Mouse (Mus musculus) NIH3T3 (cell line): Measurements from ENCODE around the gene Olfr691.
"Not testable (repeated sequence)": the region's sequence is repeated elsewhere in the genome, so short reads cannot be mapped to it uniquely, and the experiment has no call there.

Experiments
- DNase-seq: peaks from one replicate; pipeline ENCODE4 v3.0.0-alpha.2; 2012; ENCODE audit warnings: low read depth

Olfr691 gene

DNA sequence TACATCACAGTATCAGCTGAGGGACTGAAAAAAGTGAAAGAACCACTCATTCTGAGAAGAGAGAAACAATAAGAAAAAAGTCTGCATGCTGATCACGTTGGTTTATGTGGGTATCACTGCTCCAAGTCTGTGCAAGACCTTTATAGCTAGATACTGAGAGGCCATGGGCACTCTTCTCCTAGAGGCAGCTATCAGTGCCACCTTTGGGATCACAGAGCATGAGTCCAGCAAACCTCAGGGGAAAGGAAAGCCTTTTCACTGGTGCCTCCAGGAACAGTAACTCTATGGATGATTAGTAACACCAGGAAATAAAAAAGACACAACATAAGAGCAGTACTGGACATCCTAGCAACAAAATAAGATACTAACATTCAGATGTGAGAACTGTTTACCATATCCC, at the start of gene Olfr691:
Gene Olfr691 (minus strand): TSS at position 101 of the 400 bp plus-strand sequence.
- DNase-seq = no peak

DNA sequence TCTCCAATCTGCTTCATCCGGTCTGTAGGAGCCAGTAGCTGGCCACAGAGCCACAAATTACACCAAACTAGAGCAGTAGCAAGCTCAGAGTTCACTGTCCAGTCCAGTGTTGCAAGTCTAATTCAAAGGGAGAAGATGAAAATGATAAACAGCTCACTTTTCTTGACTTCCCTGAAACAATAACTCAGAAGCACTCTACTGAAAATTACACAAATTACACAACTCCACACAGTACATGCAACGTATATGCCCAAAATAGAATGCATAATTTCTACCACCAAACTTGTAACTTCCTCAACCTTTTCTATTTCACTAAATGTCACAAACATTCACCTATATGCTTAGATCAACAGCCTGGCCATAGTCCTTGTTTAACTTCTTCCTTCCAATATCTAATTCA, 48.2 kb upstream of the Olfr691 start:
- no peak for DNase-seq

DNA sequence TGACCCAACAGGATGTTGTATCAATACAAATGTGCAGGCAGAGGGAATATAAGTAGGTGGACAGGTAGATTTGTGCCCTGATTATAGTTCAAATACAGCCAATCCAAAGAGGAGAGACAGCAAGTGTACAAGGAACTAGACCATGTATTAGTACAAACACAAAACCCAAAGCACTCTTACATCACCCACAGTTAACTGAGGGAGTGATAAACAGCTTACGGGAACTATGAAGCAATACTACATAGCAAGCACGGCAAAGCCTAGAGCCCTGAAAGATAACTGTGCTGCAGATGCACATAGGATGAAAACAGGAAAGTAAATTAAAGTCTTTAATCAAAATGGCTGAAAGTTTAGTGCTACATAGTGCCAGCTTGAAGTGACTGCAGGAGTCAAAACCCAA, 45.6 kb upstream of the Olfr691 start:
- no peak for DNase-seq

DNA sequence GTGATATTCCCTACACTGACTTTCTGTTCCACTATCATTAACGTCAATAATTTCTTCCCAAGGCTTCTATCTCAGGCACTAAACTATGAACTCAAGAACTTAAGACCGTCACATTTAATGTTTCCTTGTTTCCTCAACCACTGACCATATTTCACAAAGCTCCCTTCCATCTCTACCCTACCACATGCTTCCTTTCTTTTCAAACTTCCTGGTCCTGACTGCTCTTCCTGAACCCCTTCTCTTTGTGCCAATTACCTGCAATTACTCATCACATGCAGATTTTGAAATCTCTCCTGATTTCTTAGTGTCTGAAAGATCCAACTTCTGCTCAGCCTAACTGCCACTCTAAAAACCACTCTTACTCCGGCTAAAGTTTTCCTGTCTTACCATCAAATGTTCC, 38.3 kb upstream of the Olfr691 start:
- no peak for DNase-seq

DNA sequence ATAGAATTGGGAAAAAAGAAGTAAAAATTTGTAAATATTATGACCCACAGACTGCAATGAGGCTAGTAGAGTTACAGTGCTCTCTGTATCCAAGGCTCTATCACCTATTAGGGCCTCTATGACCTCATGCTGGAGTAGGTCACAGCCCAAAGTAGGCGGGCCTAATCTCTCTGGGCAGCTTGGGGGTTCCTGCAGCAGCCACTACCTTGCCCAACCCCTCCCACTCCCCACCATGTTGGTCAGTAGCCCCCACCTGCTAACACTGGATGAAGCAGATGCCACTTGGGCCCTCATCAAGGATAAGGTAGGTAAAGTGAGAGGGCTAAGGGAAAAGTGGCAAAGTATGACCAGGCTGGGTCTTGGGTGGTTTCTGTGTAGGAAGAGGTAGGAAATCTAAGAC, 32.8 kb upstream of the Olfr691 start, which contains the start of gene Gm5901:
Gene Gm5901 (plus strand): TSS at position 173 of the 400 bp plus-strand sequence.
- DNase-seq = no peak

DNA sequence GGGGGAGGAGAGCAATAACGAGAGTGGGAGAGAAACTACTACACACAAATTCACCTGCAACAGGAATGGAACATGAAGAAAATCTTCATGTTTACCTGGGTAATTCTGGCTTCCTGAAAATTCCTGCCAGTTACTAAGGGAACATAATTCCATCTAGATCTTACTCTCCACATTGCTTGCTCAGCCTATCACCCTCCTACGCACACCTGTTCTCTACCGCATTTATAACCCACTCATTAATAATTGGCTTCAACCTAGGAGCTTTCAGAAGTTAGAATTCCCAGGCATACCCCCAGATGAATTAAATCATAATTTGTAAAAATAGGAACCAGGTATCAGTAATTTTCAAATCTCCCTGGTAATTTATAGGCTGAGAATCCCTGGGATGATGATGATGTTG, 31.9 kb upstream of the Olfr691 start:
- no peak for DNase-seq

DNA sequence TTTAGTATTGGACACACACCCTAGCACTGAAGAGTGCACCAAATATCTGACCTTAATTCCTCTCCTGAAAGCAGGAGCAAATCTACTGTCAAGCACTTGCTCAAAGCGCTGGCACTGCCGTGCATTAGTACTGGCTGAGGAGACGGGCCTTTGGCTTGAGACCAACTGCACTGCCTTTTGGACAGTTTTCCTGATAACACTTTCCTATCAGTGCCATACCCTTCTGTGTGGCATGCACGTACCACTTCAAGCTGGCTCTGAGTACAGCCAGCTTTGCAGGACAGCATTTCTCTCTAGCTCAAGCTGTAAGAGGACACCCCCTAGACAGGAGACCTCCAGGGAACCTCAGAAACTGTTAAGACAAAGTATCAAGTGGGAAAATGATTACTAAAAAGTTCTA, 31.4 kb upstream of the Olfr691 start:
- DNase-seq = no peak

DNA sequence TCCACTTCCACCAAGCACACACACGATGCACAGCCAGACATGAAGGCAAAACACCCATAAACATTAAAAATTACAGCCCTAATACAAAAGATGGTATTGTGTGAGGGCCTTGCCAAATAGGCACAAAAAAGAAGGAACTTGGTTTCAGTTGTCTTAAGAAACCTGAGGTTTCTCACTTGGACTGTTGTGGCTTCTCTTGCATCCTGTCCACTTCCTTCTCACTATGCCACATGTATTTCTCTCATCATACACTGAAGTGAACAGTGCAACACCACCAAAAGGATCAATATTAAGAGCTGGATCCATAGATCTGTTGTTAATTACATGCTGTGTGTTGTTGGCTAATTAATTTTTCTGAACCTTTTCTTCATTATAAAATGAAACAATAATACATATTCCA, 30.8 kb upstream of the Olfr691 start:
- DNase-seq = no peak

DNA sequence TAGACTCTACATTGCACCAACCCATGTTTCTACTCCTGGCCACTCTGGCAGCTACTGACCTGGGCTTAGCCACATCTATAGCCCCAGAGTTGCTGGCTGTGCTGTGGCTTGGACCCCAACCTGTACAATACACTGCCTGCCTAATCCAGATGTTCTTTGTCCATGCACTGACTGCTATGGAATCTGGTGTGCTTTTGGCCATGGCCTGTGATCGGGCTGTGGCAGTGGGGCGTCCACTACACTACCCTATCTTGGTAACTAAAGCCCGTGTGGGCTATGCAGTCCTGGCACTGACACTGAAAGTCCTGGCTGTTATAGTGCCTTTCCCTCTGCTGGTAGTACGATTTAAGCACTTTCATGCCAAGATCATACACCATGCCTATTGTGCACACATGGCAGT, 26.5 kb upstream of the Olfr691 start:
- no peak for DNase-seq

DNA sequence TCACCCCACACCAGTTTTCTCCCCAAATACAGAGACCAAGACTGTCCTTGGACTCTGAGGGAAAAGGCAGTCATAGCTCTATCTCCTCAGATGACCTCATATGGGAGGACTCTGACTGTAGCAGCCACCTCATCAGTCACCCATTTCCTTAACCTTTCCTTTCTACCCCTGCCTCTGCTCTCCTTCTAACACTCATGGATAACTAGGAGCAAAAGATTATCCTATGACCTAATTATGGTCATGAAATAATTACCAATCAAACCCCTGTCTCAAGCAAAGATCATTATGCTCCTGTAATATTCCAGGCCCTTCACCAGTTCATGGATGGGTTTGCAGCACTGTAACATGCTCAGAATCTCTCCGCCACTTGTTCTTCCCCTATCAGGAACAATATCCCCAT, 25.9 kb upstream of the Olfr691 start, which contains the start of gene Olfr692:
Gene Olfr692 (plus strand): TSS at position 301 of the 400 bp plus-strand sequence.
- DNase-seq = no peak

DNA sequence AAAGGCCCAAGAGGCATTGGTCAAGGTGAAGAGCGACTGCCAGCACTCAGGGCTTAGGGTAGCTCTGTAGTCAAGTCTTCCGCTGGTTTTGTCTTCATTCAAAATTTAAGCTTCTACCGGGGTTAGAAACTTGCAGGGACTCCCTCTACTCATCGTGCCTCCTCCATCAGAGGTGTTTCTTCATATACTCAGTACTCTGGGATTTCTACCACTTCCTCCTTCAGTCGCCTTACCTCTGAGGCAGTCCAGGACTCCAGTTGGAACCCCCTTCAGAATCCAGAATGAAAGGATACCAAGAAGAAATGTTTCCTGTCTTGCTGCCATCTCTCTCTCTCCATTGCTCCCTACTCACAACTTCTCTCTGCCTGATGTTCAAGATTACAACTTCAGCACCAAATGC, 25.2 kb upstream of the Olfr691 start:
- DNase-seq = no peak

DNA sequence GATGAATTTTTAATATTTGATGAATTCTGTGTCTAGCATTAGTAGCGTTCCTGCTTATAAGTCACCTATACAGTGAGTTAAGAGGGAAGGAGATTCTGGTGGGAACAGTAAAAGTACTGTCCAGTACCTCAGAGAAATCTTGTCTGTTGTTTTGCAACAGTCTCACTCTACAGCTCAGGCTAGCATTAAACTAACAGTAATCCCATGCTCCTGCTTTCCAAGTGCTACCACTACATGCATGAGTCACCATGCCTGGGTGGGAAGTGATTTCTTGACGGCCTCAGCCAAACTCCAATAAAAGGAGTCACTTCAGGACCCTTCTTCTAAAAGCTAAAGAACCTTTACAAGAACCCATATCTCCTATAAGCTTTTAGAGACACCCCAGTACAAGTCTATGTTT, 19.6 kb upstream of the Olfr691 start:
- peak; percentile 10 for DNase-seq

DNA sequence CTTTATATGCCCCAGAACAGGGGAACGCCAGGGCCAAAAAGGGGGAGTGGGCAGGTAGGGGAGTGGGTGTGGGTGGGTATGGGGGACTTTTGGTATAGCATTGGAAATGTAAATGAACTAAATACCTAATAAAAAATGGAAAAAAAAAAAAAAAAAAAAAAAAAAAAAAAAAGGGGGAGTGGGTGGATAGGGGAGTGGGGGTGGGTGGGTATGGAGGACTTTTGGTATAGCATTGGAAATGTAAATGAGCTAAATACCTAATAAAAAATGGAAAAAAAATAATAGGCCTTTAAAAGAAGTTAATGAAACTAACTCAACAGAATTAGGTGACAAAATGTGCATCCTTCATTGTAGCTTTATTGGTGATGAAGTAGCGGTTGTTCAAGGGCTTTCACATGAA, 14.4 kb upstream of the Olfr691 start:
- not testable (repeated sequence) for DNase-seq

DNA sequence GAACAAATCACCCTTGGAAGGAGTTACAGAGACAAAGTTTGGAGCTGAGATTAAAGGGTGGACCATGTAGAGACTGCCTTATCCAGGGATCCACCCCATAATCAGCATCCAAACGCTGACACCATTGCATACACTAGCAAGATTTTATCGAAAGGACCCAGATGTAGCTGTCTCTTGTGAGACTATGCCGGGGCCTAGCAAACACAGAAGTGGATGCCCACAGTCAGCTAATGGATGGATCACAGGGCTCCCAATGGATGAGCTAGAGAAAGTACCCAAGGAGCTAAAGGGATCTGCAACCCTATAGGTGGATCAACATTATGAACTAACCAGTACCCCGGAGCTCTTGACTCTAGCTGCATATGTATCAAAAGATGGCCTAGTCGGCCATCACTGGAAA, 14.0 kb upstream of the Olfr691 start:
- DNase-seq = not testable (repeated sequence)

DNA sequence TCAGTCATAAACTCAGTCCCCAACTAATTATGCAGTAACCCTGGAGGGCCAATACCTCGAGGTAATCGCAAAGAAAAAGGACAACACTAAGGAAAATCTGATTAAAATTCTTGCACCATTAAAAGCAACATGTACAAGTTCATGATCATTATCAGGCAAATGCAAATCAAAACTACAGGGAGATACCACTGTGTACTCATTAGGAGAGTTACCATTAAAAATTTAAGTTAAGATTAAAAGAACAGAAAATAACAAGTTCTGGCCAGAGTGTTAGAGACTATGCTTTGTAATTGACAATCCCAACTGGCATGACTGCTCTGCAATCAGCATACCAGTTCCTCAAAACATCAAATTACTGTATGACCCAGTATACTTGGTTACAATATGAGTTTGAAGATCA, 682 bp upstream of the Olfr691 start:
- DNase-seq = no peak

DNA sequence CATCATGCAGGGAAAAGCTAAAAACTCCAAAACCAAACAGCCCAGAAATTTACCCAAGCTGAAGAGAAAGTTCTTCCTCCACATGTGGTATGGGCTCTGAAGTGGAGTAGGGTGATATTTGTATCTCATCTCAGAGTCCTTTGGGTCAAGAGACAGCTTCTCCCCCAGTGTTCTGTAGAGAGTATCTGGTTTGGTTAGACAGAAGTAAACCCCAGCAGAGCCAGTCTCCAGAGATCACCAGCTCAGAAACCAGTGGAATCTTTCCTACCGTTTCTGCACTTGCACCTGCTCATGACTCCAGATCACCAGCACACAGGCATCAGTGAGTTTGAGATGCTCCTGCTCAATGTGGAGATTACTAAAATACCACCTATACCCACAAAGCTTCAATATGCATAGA, 8.1 kb downstream of the Olfr691 start, which contains the start of gene Olfr690:
Gene Olfr690 (minus strand): TSS at position 101 of the 400 bp plus-strand sequence.
- DNase-seq = no peak

DNA sequence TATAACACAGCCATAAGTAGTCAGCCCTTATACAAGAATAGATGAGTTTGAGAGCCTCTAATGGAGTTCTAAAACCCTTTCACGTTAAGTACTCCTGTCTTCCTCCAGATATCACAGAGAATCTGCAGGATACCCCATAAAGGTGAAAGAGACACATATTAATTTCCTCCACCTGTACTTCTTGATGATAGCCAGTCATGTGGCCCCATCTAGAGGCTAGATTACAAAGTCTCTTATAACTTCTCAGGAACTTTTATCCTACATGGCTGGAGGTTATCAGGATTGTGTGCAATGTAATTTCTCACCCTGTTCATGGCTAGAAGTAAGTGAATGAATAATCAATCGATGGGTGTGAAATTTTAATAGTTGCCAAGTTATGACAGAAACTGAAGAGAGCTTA, 16.8 kb downstream of the Olfr691 start:
- DNase-seq = no peak

DNA sequence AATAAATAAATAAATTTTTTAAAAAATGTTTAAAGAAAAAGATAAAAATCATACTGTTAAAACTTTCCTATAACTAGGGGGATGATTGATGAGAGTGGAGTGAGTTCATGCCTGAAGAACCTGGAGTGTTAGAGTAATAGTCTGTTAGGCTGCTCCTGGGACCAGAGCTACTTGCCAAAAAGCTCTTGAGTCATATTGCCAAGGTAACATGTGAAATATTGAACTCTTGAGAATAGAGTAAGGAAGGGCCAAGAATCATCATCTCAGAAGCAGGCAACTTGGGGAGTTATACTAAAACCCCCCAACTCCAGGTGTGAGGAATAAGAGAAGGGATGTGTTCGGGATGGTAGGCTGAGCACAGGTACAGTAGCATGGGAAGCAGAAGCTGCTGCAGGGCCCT, 31.2 kb downstream of the Olfr691 start, which contains the start of gene Olfr689:
Gene Olfr689 (plus strand): TSS at position 301 of the 400 bp plus-strand sequence.
- no peak for DNase-seq

DNA sequence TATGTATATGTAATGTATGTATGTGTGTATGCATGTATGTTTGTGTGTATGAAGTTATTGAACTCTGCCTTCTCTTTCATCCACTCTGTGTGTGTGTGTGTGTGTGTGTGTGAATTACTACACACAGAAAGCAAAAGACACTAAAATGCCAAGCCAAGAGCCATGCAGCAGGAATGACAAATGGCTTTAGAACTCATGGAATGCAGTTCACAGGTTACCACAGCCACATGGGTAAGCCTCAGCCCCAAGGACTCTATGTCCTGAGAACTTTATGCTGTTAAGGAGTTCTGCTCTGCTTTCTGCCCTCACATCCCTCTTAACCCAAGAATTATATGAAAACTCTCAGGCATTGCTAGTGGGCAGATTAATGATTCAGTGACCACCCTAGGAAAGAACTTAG, 52.0 kb downstream of the Olfr691 start:
- no peak for DNase-seq

DNA sequence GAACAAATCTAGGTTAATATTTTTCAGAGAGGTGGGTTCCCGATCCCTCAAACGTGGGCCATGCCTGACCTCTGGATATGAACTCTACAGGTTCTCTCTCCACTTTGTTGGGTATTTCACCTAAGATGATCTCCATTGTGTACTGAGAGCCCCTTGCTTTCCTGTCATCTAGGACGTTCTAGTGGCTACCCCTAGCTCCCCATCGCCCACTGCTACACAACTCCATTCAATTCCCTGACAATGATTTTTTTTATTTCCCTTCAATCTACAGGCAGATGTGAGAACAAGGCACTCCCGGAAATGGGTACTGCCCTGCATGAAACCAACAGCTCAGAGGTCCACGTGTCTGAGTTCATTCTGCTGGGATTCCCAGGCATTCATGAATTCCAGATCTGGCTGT, 54.3 kb downstream of the Olfr691 start, which contains the start of gene Olfr688:
Gene Olfr688 (plus strand): TSS at position 301 of the 400 bp plus-strand sequence.
- DNase-seq = no peak
